Mouse (Mus musculus) lung, postnatal 36 days (tissue): ENCODE results near the gene Tbata.
A peak's percentile ranks its signal among the peaks of the same experiment; 100 is the strongest.

Source experiments
- DNase-seq: peaks from one replicate; pipeline ENCODE4 v3.0.0; 2022; ENCODE audit warnings: mixed read lengths

Tbata gene

DNA sequence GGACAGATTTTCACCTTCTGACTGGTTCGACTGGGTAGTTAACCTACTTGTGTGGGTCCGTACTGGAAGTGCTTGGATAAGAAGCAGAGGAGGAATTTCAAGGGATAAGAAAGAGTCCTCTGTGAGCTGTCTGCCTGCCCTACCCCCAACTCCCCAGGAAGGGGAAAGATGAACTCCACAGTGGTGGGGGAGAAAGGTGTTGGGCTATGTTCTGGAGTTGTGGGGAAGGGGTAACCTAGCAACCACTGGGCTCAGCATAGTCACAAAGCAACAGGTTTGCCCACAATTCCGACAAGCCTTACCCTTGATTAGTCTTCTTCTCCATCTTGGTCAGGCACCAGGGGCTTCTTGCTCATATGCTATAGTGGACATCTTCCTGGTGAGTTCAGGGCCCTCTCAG lies at the start of gene Tbata:
Gene Tbata, plus strand, starts transcription at position 301 of the 400 bp plus-strand sequence.
- no peak for DNase-seq

DNA sequence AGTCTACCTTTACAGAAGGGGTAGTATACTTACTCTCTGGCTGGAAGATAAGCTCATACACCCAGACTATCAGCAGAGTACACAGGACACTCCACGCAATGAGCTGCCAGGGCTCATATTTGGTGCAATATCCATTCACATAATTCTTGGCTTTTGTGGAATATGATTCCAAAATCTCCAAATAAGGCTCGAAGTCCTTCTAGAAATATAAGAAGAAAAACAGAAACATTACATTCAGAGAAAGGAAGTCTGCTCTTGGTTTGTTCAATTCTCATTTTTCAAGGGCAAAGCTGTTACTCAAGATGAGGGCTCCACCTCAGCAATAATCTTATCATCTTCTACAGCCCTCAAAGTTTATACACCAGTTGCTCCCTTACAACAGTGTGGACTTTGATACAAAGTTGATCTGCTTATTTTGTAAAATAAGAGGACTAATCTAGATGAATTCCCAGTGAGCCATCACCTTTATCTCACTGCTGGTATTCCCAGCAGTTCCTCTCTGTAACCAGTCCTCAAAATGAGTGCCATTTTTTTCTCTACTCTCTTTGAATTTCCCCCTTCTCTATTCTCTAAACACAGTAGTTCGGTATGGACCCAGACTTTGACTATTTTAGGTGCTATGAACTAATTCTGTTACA lies 48.4 kb upstream of the Tbata start:
- DNase-seq, result no peak

DNA sequence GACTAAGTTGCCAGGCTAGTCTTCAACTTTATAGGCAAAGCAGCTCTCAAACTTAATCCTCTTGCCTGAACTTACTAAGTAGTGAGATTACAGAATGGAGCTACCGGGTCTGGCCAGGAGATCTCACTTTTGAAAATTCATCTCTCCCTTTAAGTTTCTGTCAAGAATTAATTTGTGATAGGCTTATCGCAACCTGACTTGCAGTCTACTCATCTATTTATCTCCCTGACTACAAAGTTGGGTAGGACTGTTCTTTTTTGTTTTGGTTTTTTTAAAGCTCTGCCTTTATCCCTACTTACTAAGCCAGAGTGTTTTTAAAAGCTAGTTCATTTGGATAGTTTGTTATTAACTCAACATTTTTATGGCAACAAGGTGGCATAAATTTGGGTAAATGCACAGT lies 47.3 kb upstream of the Tbata start:
- no peak for DNase-seq

DNA sequence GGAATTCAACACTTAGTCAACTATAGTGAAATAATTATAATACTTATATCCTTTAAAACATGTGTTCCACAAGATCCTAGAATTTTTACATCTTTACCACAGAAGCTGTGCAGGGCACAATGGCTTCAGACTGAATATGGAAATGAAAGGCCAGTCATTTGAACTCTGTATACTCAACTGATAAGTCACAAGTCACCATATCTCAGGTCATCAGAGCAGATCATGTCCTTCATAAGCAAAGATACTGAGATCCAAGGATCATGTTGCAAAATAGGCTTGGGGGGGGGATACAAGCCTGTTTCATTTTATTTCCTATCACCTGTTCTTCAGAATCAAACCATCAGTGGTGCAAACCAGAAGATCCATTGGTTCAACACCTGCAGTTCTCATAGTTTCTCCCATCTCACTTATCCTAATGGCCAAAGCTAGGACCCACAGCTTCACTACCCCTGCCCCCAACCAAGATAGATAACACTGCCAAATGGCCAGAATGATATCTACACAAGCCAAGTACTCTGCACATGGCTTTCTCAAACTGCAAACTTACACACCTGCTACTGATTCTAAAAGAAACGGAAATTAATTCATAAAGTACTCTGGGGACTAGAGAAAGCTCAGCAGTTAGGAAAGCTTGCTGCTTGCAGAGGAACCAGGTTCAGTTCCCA lies 42.9 kb upstream of the Tbata start:
- DNase-seq, result no peak

DNA sequence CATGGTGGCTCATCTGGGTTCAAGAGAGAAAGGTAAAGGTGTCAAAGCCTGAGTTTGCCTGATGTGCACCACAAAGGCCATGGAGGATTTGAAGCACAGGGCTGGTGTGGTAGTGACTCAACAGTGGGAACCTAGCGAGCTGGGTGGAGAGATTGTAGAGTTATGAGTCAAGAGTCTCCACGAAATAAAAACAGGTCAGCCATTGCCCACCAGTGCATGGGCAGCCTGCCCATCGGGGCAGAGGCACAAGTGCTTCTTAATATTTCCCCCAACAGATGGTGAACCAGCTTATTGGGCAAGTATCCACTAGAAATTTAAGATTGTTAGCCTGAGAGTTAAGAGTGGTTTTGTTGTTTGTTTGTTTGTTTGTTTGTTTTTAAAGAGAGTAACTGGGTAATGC lies 40.8 kb upstream of the Tbata start:
- DNase-seq, result no peak

DNA sequence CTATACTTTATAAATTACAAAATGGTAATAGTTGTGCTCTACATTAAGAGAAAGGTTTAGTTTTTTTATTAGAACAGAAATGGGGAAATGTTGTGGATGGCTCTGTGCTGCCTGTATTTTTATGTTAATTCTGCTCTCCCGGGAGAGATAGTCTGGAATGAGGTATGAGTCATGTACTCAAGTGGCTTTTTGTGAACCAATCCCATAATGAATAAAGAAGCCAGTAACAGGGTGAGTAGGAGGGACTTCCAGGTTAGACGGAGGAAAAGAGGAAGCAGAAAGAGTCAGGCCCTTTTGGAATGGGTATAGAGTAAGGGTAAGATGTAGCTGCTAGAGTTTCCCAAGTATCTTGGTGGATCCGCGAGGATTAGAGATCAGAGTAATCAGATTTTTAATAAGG lies 37.7 kb upstream of the Tbata start:
- DNase-seq, result no peak

DNA sequence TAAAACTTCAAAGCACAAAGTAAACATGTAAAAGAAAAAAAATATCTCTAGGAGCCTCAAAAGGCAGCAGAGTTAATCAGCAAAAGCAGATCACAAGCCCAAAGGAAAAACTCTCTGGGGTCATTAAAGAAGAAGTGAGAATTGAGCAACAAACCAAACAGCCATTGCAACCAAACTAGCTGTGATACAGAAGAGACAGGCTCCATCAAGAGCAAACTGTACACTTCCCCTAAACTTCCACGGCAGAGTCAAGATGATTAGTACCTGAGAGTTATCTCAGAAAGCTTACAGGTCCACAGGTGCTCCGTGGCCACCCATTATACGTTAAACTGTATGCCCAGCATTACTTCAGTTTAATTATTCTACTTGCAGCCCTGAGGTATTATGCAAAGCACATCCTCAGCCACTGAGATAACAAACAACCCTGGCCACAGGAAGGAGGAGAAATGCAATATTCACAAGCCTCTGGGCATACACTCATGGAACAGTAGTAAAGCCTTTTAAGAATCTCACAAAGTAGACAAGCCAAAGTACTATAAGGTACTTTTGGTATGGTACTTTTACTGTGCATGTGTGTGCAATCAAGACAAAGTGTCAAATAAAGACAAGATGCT lies 36.4 kb upstream of the Tbata start:
- peak; percentile 27 for DNase-seq

DNA sequence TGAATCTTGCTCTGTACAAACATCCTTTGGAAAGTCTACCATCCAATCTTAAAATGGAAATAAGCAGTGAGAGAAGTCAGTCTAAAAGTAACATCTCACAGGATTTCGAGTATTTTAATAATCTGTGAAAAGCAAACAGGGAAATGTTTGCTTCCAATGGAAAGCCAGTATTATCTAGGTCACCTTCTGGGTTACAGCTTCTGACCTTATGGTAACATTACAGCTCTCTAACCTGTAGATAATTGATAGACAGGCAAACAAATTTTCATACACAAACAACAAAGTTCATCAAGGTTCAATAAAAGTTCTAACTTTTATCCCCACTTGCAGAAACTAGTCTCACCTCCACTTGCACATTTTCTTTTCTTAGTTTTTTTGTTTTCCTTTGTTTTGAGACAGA lies 34.2 kb upstream of the Tbata start:
- no peak for DNase-seq

DNA sequence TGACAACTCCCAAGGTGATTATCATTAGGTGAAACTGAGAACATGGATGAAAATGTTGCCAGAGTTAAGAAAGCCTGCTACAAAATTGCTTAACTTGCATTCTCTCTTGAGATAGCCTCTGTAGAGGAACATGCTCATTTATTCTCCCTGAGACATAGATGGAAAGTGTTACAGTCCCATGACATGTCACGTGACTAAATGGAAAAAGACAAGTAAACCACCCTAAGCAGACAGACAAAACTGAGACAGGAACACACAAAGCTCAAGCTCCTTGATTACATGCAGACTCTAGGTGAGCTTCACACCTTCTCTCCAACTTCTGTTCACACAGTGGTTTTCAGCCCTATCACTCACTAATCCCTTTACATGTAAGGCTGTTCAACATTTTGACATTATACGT lies 28.4 kb upstream of the Tbata start:
- no peak for DNase-seq

DNA sequence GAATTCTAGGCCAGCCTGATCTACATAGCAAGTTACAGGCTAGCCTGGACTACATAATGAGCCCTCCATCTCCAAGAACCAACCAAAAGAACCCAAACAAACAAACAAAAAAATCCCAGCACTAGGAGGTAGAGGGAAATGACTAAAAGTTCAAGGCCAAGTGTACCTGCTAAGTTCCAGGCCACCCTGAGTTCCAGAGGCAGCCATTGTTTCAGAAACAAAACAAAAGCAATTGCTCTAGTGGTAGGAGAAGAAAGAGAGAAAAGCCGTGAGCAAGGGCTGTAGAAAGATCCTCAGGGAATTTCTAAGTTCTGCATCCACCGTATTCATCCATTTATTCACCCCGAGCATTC lies 26.0 kb upstream of the Tbata start:
- no peak for DNase-seq

DNA sequence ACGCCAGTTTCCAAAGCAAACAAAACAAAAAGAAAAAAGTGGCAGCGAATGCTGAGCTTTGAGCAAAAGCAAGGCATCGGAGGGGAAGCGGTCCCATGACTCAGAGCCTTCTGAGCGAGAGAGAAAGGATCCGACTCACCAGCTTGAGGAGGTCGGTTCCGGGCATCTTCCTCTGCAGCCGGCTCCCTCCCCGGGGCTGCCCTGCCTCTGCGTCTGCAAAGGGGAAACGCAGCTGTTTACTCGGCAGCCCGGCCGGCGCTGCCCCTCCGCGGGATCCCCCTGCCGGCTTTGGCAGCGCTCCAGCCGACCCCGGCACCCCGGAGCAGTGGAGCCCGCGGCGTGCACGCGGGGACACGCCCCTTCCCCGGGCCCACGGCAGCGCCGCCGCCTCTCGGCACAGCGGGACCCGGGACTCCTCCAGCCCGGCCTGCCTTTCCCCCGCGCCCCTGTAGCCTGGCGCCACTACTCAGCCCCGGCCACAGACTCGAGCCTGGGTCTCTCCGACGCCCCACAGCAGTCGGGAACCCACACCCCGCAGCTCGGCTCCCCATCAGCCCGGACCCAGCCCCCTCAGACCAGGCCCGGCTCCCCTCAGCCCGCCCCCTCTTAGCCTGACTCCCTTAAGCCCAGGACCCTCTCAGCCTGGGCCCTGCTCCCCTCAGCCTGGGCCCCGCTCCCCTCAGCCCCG lies 25.5 kb upstream of the Tbata start:
- DNase-seq, result peak; percentile 54

DNA sequence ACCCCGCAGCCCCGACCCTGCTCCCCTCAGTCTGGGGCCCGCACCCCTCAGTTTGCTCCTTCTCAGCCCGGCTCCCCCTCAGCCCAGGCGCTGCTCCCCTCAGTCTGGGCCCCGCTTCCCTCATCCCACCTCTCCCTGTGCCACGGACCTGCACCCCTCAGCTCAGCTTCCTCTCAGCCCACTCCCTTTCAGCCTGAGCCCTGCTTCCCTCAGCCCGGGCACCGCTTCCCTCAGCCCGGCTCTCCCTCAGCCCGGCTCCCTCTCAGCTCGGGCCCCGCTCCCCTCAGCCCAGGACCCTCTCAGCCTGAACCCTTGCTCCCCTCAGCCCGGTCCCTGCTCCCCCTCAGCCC lies 25.0 kb upstream of the Tbata start:
- no peak for DNase-seq

DNA sequence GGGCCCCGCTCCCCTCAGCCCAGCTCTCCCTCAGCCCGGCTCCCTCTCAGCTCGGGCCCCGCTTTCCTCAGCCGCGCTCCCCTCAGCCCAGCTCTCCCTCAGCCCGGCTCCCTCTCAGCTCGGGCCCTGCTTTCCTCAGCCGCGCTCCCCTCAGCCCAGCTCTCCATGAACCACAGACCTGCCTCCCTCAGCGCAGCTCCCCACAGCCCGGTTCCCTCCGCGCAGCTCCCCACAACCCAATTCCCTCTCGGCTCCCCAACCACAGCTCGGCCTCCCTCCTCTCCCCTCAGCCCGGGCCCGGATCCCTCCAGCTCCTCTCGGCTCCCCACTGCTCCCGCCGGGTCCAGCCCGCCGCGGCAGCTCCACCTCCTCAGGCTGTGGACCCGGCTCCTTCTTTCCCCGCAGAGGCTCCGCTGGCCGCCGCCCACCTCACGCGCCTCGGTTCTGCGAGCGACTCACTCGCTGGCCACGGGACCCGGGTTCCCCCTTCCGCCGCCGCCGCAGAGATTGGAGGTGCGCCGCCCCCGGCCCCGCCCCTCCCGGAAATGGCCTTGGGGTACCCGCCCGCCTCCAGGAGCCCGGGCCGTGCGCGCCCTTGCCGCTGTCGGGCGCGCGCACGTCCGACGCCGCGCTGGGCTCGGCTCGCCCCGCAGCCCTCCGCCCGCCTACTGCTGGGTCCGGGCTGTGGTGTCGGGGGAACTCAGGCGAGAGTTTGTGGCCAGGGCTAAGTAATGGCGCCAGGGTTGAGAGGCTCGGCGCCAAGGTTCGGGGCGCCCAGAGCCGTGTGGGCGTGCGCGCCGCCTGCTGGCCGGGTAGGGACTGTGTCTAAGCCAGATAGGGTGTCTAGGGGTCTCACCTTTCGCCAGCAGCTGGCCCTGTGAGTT lies 24.4 kb upstream of the Tbata start, which contains the start of gene Sgpl1:
Gene Sgpl1, minus strand, starts transcription at position 547 of the 884 bp plus-strand sequence.
- peak; percentile 93 for DNase-seq

DNA sequence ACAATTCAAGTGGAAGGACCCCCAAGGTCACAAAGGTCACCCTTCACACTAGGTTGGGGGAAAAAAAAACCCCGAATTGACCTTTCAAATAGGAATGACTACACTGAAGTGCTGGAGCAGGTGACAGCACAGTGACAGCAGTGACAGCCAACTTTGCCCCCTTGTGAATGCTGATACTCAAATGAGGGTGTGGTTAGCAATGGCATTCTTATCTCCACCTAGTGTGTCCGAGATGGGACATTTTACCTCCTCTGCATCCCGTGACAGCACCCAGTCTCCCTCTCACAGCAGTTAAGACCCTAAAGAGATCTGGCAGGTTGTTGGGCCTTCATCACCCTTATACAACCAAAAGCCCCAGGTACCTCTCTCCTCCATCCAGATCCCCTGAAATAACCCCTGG lies 22.3 kb upstream of the Tbata start:
- no peak for DNase-seq

DNA sequence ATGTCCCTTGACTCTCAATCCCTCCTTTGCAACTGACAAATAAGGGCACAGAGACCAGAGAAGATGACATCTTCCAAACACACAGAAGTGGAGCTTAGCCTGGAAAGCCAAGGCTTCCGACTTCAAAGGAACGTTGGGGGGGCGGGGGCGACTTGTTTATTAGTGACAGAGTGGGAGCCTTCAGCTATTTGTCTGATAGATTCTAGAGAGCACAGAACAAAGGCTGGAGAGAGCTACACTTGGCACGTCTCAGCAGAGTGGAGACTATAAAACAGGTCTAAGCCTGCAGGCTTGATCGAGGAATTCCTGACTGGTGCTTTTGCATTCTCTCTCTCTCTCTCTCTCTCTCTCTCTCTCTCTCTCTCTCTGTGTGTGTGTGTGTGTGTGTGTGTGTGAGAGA lies 21.1 kb upstream of the Tbata start:
- no peak for DNase-seq

DNA sequence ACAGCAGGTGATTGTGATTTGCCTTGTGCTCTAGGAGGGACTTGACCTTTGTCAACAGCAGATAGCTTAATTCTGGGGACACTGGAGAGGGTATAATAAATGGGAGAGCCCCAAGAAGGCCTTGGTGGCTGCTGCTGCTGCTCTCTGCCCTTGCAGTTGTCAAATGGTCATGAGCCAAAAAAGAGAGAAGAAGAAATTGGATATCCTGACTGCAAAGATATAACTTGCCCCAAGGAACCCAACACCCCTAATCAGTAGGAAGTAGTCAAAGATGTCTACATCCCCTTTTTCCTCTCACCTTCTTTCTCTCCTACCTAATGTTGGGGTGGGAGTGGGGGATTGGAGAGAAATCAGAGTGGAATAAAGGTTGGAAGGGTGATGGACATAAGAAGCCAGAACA lies 19.6 kb upstream of the Tbata start:
- no peak for DNase-seq

DNA sequence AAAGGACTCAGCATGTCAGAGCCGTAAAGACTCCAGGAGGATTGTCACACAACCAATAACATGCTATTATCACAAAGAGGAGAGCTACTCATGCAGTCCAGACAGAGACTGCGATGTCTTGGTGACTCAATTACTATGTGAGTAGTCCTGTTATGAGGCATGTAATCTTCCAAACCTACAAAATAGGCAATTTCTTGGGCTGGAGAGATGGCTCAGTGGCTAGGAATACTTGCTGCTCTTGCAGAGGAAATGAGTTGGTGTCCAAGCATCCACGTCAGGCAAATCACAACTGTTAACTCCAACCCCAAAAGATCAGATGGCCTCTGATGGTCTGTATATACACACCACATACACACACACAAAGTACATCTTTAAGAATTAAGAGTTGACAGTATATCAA lies 16.1 kb upstream of the Tbata start:
- no peak for DNase-seq

DNA sequence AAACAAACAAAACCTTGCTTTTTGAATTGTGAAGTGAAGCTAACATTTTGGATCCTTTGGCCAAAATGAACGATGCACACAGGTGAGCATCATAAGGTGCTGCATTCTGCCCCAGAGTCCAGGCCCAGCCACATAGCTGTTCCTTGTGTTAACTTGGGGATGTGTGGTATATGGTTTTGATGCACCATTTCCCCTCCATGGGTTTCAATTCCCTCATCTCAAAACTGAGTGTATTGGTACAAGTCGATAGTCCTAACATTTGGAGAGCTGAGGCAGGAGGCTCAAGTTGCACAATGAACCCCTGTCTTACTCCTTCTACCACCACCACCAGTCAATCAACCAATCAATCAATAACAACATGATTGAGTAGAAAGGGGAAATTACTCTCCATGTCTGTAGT lies 15.3 kb upstream of the Tbata start:
- DNase-seq, result no peak

DNA sequence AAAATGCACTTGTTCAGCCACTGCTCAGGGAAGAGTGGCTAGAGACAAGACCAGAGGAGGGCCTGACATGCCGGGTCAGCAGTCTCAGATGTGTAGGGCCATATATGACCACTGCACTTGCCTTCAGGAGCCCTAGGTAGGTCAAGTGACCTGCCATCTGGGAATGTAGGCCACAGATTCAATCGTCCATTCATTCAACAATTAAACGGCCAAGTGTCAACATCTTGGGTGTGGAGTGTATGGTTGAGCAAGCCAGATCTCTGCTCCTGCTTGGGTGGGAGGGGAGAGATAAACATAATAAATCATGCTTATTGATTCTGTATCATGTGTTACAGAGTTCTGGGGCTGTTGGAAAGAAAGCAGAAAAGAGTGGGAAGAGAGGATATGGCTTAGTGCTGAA lies 13.2 kb upstream of the Tbata start:
- no peak for DNase-seq

DNA sequence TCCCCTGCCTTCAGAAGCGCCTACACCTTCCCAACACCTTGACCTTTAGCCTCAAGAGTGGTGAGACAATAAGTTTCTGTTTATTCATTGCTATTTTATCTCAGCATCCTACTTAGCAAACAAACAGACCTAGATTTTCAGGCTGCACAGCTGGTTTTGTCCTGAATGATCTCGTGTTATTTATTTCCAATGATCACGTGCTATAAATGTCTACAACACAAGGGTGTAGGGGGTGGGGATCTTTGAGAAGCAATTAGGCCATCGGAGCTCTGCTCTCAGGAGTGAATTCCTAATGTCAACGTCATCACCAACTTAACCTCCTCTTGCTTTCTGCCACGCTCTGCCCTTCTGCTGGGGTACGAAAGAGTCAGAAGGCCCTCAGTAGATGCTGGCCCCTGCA lies 11.7 kb upstream of the Tbata start:
- DNase-seq, result peak; percentile 18

DNA sequence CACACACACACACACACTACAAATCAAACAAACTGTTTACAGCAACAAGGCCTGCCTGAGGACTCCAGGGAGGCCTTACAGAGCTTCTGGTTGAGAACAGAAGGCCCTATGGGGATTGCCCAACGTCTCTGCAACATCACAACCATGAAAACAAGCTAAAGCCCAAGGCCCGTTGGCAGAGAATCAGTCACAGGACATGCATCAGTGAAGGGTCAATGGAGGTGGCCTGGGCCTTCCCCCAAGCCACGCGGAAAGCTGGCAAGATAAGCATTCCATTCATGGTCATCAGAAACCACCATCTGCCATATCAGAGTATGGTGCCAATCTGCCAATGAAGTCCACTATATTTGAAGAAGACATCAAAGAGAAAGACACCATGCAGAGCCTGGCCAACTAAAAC lies 11.1 kb upstream of the Tbata start:
- no peak for DNase-seq

DNA sequence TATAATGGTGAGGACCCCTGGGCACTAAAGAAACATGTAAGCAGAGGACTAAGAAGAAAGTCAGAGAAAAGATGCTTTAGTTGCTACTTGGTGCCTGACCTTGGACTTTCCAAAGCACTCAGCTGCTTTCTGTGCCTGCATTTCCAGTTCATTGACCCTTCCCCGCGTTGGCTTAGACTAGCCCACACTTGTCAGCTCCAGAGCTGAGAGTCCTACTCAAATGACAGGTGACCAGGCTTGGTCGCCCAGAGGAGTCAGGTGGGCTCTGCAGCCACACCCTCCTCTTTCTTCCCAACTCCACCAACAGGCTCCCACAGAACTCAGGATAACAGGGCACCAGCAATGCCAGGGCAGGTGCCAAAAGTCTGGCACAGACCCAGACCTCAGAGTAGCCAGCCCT lies 9.4 kb upstream of the Tbata start:
- DNase-seq, result no peak
